Mouse (Mus musculus): ENCODE measurements around the gene Tmprss13. TPM values are rescaled to one million over a fixed set of nuclear protein-coding genes. Genes with fewer than 3 reads are reported as not detected.

Tmprss13 gene
- polyA plus RNA-seq, 1 experiment from 2014 or later = 0.36 TPM

GRCm38 (mm10) chr9:45301771-45302170 lies 17.1 kb upstream of the Tmprss13 start:
- H3K27ac ChIP-seq = no peak overlapping the region
- no peak for ATAC-seq
- H3K36me3 ChIP-seq = no peaks in the 10 kb centered on the region
- no peak overlapping the region for H3K4me2 ChIP-seq (replicated peaks)
- 86% methylated on average over 8 of the region's 8 CpGs for WGBS
- no peak overlapping the region for H3K4me3 ChIP-seq (replicated peaks)
- H3K9ac ChIP-seq = no peak overlapping the region
- 0 out of 2 replicates have a peak, but pooled peaks cover 3% of the 10 kb centered on the region for H3K4me1 ChIP-seq (replicated peaks)
- no peaks in the 10 kb centered on the region for H3K9me3 ChIP-seq
- no peaks in the 10 kb centered on the region for H3K27me3 ChIP-seq (replicated peaks)

GRCm38 (mm10) chr9:45306746-45307410 lies 12.0 kb upstream of the Tmprss13 start:
- 84% methylated on average over 12 of the region's 12 CpGs for WGBS
- Histone ChIP-seq H3K4me1 (replicated peaks) (no peaks in the 10 kb centered on the region), H3K36me3 (no peaks in the 10 kb centered on the region), H3K9ac (no peak overlapping the region), H3K4me2 (replicated peaks) (no peak overlapping the region), H3K9me3 (no peaks in the 10 kb centered on the region), H3K27me3 (replicated peaks) (no peaks in the 10 kb centered on the region), H3K27ac (no peak overlapping the region), H3K4me3 (replicated peaks) (no peak overlapping the region)
- no peak for ATAC-seq

- H3K27me3 ChIP-seq (replicated peaks) = no peaks in the 10 kb centered on the region
- WGBS = 79% methylated on average over 5 of the region's 5 CpGs
- H3K27ac ChIP-seq = no peak overlapping the region
- H3K9ac ChIP-seq = no peak overlapping the region
- H3K4me3 ChIP-seq (replicated peaks) = no peak overlapping the region
- H3K4me1 ChIP-seq (replicated peaks) = no peaks in the 10 kb centered on the region
- no peaks in the 10 kb centered on the region for H3K9me3 ChIP-seq
- H3K36me3 ChIP-seq = no peaks in the 10 kb centered on the region
- H3K4me2 ChIP-seq (replicated peaks) = no peak overlapping the region
- no peak for ATAC-seq
These were observed 10.4 kb upstream of the Tmprss13 start for GRCm38 (mm10) chr9:45308521-45308920.

GRCm38 (mm10) chr9:45311858-45312257 lies 7.0 kb upstream of the Tmprss13 start:
- H3K9ac ChIP-seq = no peak overlapping the region
- 72% methylated on average over 6 of the region's 6 CpGs for WGBS
- no peaks in the 10 kb centered on the region for H3K9me3 ChIP-seq
- H3K27ac ChIP-seq = no peak overlapping the region
- no peaks in the 10 kb centered on the region for H3K27me3 ChIP-seq (replicated peaks)
- ATAC-seq = 0 out of 2 replicates have a peak, but pooled peaks have one; percentile 25
- no peaks in the 10 kb centered on the region for H3K36me3 ChIP-seq
- no peak overlapping the region for H3K4me2 ChIP-seq (replicated peaks)
- no peaks in the 10 kb centered on the region for H3K4me1 ChIP-seq (replicated peaks)
- H3K4me3 ChIP-seq (replicated peaks) = no peak overlapping the region

- ATAC-seq = no peak
- no peak overlapping the region for H3K4me3 ChIP-seq (replicated peaks)
These were observed 5.0 kb upstream of the Tmprss13 start for GRCm38 (mm10) chr9:45313913-45314312.

GRCm38 (mm10) chr9:45317635-45318034 lies 1.3 kb upstream of the Tmprss13 start:
- peaks cover 10% of the 10 kb centered on the region; the same call in 1 of the 2 replicates for H3K4me1 ChIP-seq (replicated peaks)
- no peak overlapping the region for H3K9ac ChIP-seq
- H3K36me3 ChIP-seq = no peaks in the 10 kb centered on the region
- H3K4me2 ChIP-seq (replicated peaks) = no peak overlapping the region
- ATAC-seq = no peak
- 63% methylated on average over 3 of the region's 3 CpGs for WGBS
- no peak overlapping the region for H3K27ac ChIP-seq
- no peaks in the 10 kb centered on the region for H3K9me3 ChIP-seq
- no peaks in the 10 kb centered on the region for H3K27me3 ChIP-seq (replicated peaks)
- H3K4me3 ChIP-seq (replicated peaks) = no peak overlapping the region

More at GRCm38 (mm10) chr9:45313913-45314312, 5.0 kb upstream of the Tmprss13 start:
- 69% methylated on average over 3 of the region's 3 CpGs for WGBS
- Histone ChIP-seq H3K36me3 (no peaks in the 10 kb centered on the region), H3K4me2 (replicated peaks) (no peak overlapping the region), H3K4me1 (replicated peaks) (peaks cover 9% of the 10 kb centered on the region; the same call in 1 of the 2 replicates), H3K27me3 (replicated peaks) (no peaks in the 10 kb centered on the region), H3K9ac (no peak overlapping the region), H3K9me3 (no peaks in the 10 kb centered on the region), H3K27ac (no peak overlapping the region)

- no peak overlapping the region for H3K4me3 ChIP-seq (replicated peaks)
- 88% methylated on average over 6 of the region's 6 CpGs for WGBS
- H3K27me3 ChIP-seq (replicated peaks) = no peaks in the 10 kb centered on the region
- no peaks in the 10 kb centered on the region for H3K36me3 ChIP-seq
- H3K9me3 ChIP-seq = no peaks in the 10 kb centered on the region
- no peak overlapping the region for H3K4me2 ChIP-seq (replicated peaks)
- H3K27ac ChIP-seq = no peak overlapping the region
- H3K9ac ChIP-seq = no peak overlapping the region
- ATAC-seq = no peak
- H3K4me1 ChIP-seq (replicated peaks) = peaks cover 10% of the 10 kb centered on the region; the same call in 1 of the 2 replicates
These were observed 2.6 kb downstream of the Tmprss13 start for GRCm38 (mm10) chr9:45321465-45321864.

- ATAC-seq = no peak
- Histone ChIP-seq H3K27me3 (replicated peaks) (no peaks in the 10 kb centered on the region), H3K4me1 (replicated peaks) (peaks cover 10% of the 10 kb centered on the region; the same call in 1 of the 2 replicates), H3K4me2 (replicated peaks) (no peak overlapping the region), H3K36me3 (no peaks in the 10 kb centered on the region), H3K9me3 (no peaks in the 10 kb centered on the region), H3K4me3 (replicated peaks) (no peak overlapping the region), H3K9ac (no peak overlapping the region), H3K27ac (no peak overlapping the region)
- 79% methylated on average over 4 of the region's 4 CpGs for WGBS
These were observed 3.1 kb downstream of the Tmprss13 start for GRCm38 (mm10) chr9:45321946-45322430.

GRCm38 (mm10) chr9:45326390-45326789 lies 7.5 kb downstream of the Tmprss13 start:
- Histone ChIP-seq H3K4me3 (replicated peaks) (no peak overlapping the region), H3K9me3 (no peaks in the 10 kb centered on the region), H3K4me2 (replicated peaks) (no peak overlapping the region), H3K27me3 (replicated peaks) (no peaks in the 10 kb centered on the region), H3K36me3 (no peaks in the 10 kb centered on the region), H3K9ac (no peak overlapping the region), H3K4me1 (replicated peaks) (no peaks in the 10 kb centered on the region), H3K27ac (no peak overlapping the region)
- 83% methylated on average over 9 of the region's 9 CpGs for WGBS
- ATAC-seq = no peak

- no peak overlapping the region for H3K27ac ChIP-seq
- H3K27me3 ChIP-seq (replicated peaks) = no peaks in the 10 kb centered on the region
- no peaks in the 10 kb centered on the region for H3K9me3 ChIP-seq
- no peak overlapping the region for H3K4me3 ChIP-seq (replicated peaks)
- no peak overlapping the region for H3K4me2 ChIP-seq (replicated peaks)
- no peak overlapping the region for H3K9ac ChIP-seq
- H3K36me3 ChIP-seq = no peaks in the 10 kb centered on the region
- WGBS = 88% methylated on average over 4 of the region's 4 CpGs
- no peak for ATAC-seq
- no peaks in the 10 kb centered on the region for H3K4me1 ChIP-seq (replicated peaks)
These were observed 9.4 kb downstream of the Tmprss13 start for GRCm38 (mm10) chr9:45328263-45328662.

- H3K9me3 ChIP-seq = no peaks in the 10 kb centered on the region
- H3K27me3 ChIP-seq (replicated peaks) = no peaks in the 10 kb centered on the region
- no peak overlapping the region for H3K27ac ChIP-seq
- ATAC-seq = no peak
- no peaks in the 10 kb centered on the region for H3K36me3 ChIP-seq
- H3K4me3 ChIP-seq (replicated peaks) = no peak overlapping the region
- H3K4me2 ChIP-seq (replicated peaks) = no peak overlapping the region
- H3K4me1 ChIP-seq (replicated peaks) = no peaks in the 10 kb centered on the region
- 92% methylated on average over 6 of the region's 6 CpGs for WGBS
- no peak overlapping the region for H3K9ac ChIP-seq
These were observed 10.7 kb downstream of the Tmprss13 start for GRCm38 (mm10) chr9:45329577-45329976.

- ATAC-seq = no peak
- Histone ChIP-seq H3K9ac (no peak overlapping the region), H3K4me3 (replicated peaks) (no peak overlapping the region), H3K4me2 (replicated peaks) (no peak overlapping the region), H3K27ac (no peak overlapping the region), H3K36me3 (no peaks in the 10 kb centered on the region), H3K27me3 (replicated peaks) (no peaks in the 10 kb centered on the region), H3K9me3 (no peaks in the 10 kb centered on the region), H3K4me1 (replicated peaks) (no peaks in the 10 kb centered on the region)
- WGBS = 72% methylated on average over 2 of the region's 2 CpGs
These were observed 18.5 kb downstream of the Tmprss13 start for GRCm38 (mm10) chr9:45337406-45337805.

- 87% methylated on average over 3 of the region's 3 CpGs for WGBS
- no peaks in the 10 kb centered on the region for H3K36me3 ChIP-seq
These were observed 24.2 kb downstream of the Tmprss13 start for GRCm38 (mm10) chr9:45343066-45343465.

More at GRCm38 (mm10) chr9:45343066-45343465, 24.2 kb downstream of the Tmprss13 start:
- Histone ChIP-seq H3K27me3 (replicated peaks) (no peaks in the 10 kb centered on the region), H3K9ac (no peak overlapping the region), H3K9me3 (no peaks in the 10 kb centered on the region), H3K27ac (no peak overlapping the region), H3K4me1 (replicated peaks) (no peaks in the 10 kb centered on the region), H3K4me2 (replicated peaks) (no peak overlapping the region), H3K4me3 (replicated peaks) (no peak overlapping the region)
- ATAC-seq = no peak
